Mouse (Mus musculus) frontal cortex, adult (tissue): Measurements from ENCODE around the gene Apol8.

Source experiments
- ATAC-seq: cut with Nextera tagmentation; 2 replicates; pipeline ENCODE4 v1.9.2; 2017; ENCODE audit warnings: mild to moderate bottlenecking, moderate library complexity, mixed read lengths; ENCODE audit not compliant: low TSS enrichment

Apol8 gene

GRCm38 (mm10) chr15:77756848-77757247 lies at the start of gene Apol8:
Apol8 (minus strand) TSS chr15:77757003.
- peak; percentile 87 for ATAC-seq

GRCm38 (mm10) chr15:77805657-77806056 lies 48.9 kb upstream of the Apol8 start:
- ATAC-seq = peak; percentile 41; the same call in 1 of the 2 replicates

- no peak for ATAC-seq
These were observed 48.1 kb upstream of the Apol8 start for GRCm38 (mm10) chr15:77804949-77805348.

GRCm38 (mm10) chr15:77804460-77804859 lies 47.7 kb upstream of the Apol8 start:
- no peak for ATAC-seq

- ATAC-seq = peak; percentile 47
These were observed 46.9 kb upstream of the Apol8 start for GRCm38 (mm10) chr15:77803747-77804146.

GRCm38 (mm10) chr15:77802992-77803391 lies 46.2 kb upstream of the Apol8 start:
- no peak for ATAC-seq

- no peak for ATAC-seq
These were observed 44.4 kb upstream of the Apol8 start for GRCm38 (mm10) chr15:77801188-77801587.

GRCm38 (mm10) chr15:77800511-77800910 lies 43.7 kb upstream of the Apol8 start:
- peak; percentile 25; the same call in 1 of the 2 replicates for ATAC-seq

GRCm38 (mm10) chr15:77799491-77800474 lies 43.0 kb upstream of the Apol8 start:
- no peak for ATAC-seq

GRCm38 (mm10) chr15:77798664-77799490 lies 42.1 kb upstream of the Apol8 start:
- ATAC-seq = peak; percentile 48

- peak; percentile 11; the same call in 1 of the 2 replicates for ATAC-seq
These were observed 41.0 kb upstream of the Apol8 start for GRCm38 (mm10) chr15:77797609-77798411.

- no peak for ATAC-seq
These were observed 39.7 kb upstream of the Apol8 start for GRCm38 (mm10) chr15:77796409-77797035.

- ATAC-seq = no peak
These were observed 38.1 kb upstream of the Apol8 start for GRCm38 (mm10) chr15:77794908-77795356.

- ATAC-seq = no peak
These were observed 37.5 kb upstream of the Apol8 start for GRCm38 (mm10) chr15:77794138-77794907.

GRCm38 (mm10) chr15:77793554-77793953 lies 36.8 kb upstream of the Apol8 start:
- ATAC-seq = peak; percentile 86

- ATAC-seq = no peak
These were observed 36.3 kb upstream of the Apol8 start for GRCm38 (mm10) chr15:77793094-77793493.

GRCm38 (mm10) chr15:77792056-77792455 lies 35.3 kb upstream of the Apol8 start:
- no peak for ATAC-seq

GRCm38 (mm10) chr15:77790656-77791405 lies 34.0 kb upstream of the Apol8 start:
- no peak for ATAC-seq

- ATAC-seq = no peak
These were observed 32.4 kb upstream of the Apol8 start for GRCm38 (mm10) chr15:77789186-77789585.
